Mouse (Mus musculus) neural tube, embryonic 14.5 days (tissue): ENCODE data around the gene Nmrk1. TPM values are rescaled to one million over a fixed set of nuclear protein-coding genes. Genes with fewer than 3 reads are reported as not detected.

ENCODE experiments used
- ATAC-seq: fragments of 200-750 bp; cut with Nextera tagmentation; 2 replicates; pipeline ENCODE4 v1.8.0; 2017; ENCODE audit warnings: low read depth, mild to moderate bottlenecking, moderate TSS enrichment, moderate library complexity
- H3K27ac ChIP-seq: fragments of 300-500 bp; sonication (generic); 2 replicates; pipeline ENCODE4 v1.5.1; 2014; ENCODE audit warnings: low read depth, mild to moderate bottlenecking, control low read depth, low read length, moderate library complexity, mixed read lengths
- H3K27me3 ChIP-seq: fragments of 300-500 bp; sonication (generic); 2 replicates; pipeline ENCODE4 v1.6.1; 2014; ENCODE audit warnings: low read length; ENCODE audit not compliant: control insufficient read depth, insufficient read depth
- H3K36me3 ChIP-seq: fragments of 300-500 bp; sonication (generic); 2 replicates; pipeline ENCODE4 v1.6.1; 2014; ENCODE audit warnings: low read length, mixed read lengths; ENCODE audit not compliant: control insufficient read depth, insufficient read depth
- H3K4me1 ChIP-seq: fragments of 300-500 bp; sonication (generic); 2 replicates; pipeline ENCODE4 v1.6.1; 2014; ENCODE audit warnings: low read length; ENCODE audit not compliant: control insufficient read depth, insufficient read depth
- H3K4me2 ChIP-seq: fragments of 300-500 bp; sonication (generic); 2 replicates; pipeline ENCODE4 v1.6.1; 2014; ENCODE audit warnings: mild to moderate bottlenecking, low read depth, low read length, control low read depth
- H3K4me3 ChIP-seq: fragments of 300-500 bp; sonication (generic); 2 replicates; pipeline ENCODE4 v1.5.1; 2014; ENCODE audit warnings: low read depth, low read length, control low read depth, mixed read lengths
- H3K9ac ChIP-seq: fragments of 300-500 bp; sonication (generic); replicated peaks from 2 replicates; pipeline ENCODE4 v1.6.1; 2014; ENCODE audit warnings: low read depth, mild to moderate bottlenecking, control low read depth, low read length, mixed read lengths
- H3K9me3 ChIP-seq: fragments of 300-500 bp; sonication (generic); 2 replicates; pipeline ENCODE4 v1.6.1; 2016; ENCODE audit warnings: low read length; ENCODE audit not compliant: control insufficient read depth
- WGBS: fragments of 180-500 bp; shearing (Covaris S2); extraction: QIAGEN DNeasy Blood & Tissue Kit; methylation state at CpG from one replicate; pipeline ENCODE4 v1.1.7; 2014; 5-methylcytosine and 5-hydroxymethylcytosine counted together
- polyA plus RNA-seq: library from polyadenylated mRNA; unstranded; fragments of >200 nt; fragmentation: Nextera tagmentation; extraction: Ambion mirVana; gene quantifications from 2 replicates; pipeline ENCODE4 v1.2.1, GENCODE M21; 2014

Nmrk1 gene
- polyA plus RNA-seq, 1 experiment from 2014 or later, result 9.4 TPM

GRCm38 (mm10) chr19:18669551-18669950 lies 37.8 kb downstream of the Nmrk1 start:
- Histone ChIP-seq H3K27me3 (no peaks in the 10 kb centered on the region), H3K9me3 (no peaks in the 10 kb centered on the region), H3K4me2 (no peak overlapping the region), H3K27ac (no peak overlapping the region), H3K4me3 (no peak overlapping the region), H3K9ac (no peak overlapping the region), H3K4me1 (peaks cover 20% of the 10 kb centered on the region), H3K36me3 (no peaks in the 10 kb centered on the region)
- WGBS, result 95% methylated on average over 7 of the region's 7 CpGs
- no peak for ATAC-seq

- ATAC-seq, result peak; percentile 98
Observed at GRCm38 (mm10) chr19:18670608-18671007, 38.9 kb downstream of the Nmrk1 start, which contains the start of gene Carnmt1. TSS of gene Carnmt1 (plus strand) at chr19:18670764.

GRCm38 (mm10) chr19:18671056-18671741 lies 39.4 kb downstream of the Nmrk1 start:
- peak overlapping the region; percentile 55 for H3K9ac ChIP-seq
- H3K27ac ChIP-seq, result peak overlapping the region; percentile 74
- H3K36me3 ChIP-seq, result no peaks in the 10 kb centered on the region
- H3K9me3 ChIP-seq, result no peaks in the 10 kb centered on the region
- no peaks in the 10 kb centered on the region for H3K27me3 ChIP-seq
- WGBS, result under 1% methylated on average over 56 of the region's 64 CpGs
- peak overlapping the region; percentile 75 for H3K4me2 ChIP-seq
- peak; percentile 80 for ATAC-seq
- peak overlapping the region; percentile 78 for H3K4me3 ChIP-seq
- peaks cover 20% of the 10 kb centered on the region for H3K4me1 ChIP-seq

More at GRCm38 (mm10) chr19:18670608-18671007, 38.9 kb downstream of the Nmrk1 start, which contains the start of gene Carnmt1:
- Histone ChIP-seq H3K4me2 (peak within 1 kb of the TSS; percentile 75), H3K27ac (peak within 1 kb of the TSS; percentile 74), H3K4me3 (peak within 1 kb of the TSS; percentile 78), H3K27me3 (no peaks in the 10 kb centered on the region), H3K36me3 (no peaks in the 10 kb centered on the region), H3K4me1 (peaks cover 20% of the 10 kb centered on the region), H3K9ac (peak within 1 kb of the TSS; percentile 55), H3K9me3 (no peaks in the 10 kb centered on the region)
- under 1% methylated on average over 46 of the region's 58 CpGs for WGBS

GRCm38 (mm10) chr19:18672498-18672897 lies 40.7 kb downstream of the Nmrk1 start:
- no peaks in the 10 kb centered on the region for H3K36me3 ChIP-seq
- H3K9ac ChIP-seq, result no peak overlapping the region
- no peak overlapping the region for H3K4me3 ChIP-seq
- no peak overlapping the region for H3K27ac ChIP-seq
- peak overlapping the region; percentile 75; the same call in 1 of the 2 replicates for H3K4me2 ChIP-seq
- no peaks in the 10 kb centered on the region for H3K9me3 ChIP-seq
- 62% methylated on average over 3 of the region's 3 CpGs for WGBS
- ATAC-seq, result no peak
- H3K4me1 ChIP-seq, result peaks cover 20% of the 10 kb centered on the region
- no peaks in the 10 kb centered on the region for H3K27me3 ChIP-seq

- Histone ChIP-seq H3K4me2 (peak overlapping the region; percentile 75), H3K4me3 (no peak overlapping the region), H3K27ac (no peak overlapping the region), H3K9me3 (no peaks in the 10 kb centered on the region), H3K36me3 (no peaks in the 10 kb centered on the region), H3K27me3 (no peaks in the 10 kb centered on the region), H3K9ac (no peak overlapping the region; the same call in 1 of the 2 replicates), H3K4me1 (peaks cover 20% of the 10 kb centered on the region)
- WGBS, result 17% methylated on average over 4 of the region's 4 CpGs
- no peak for ATAC-seq
Observed at GRCm38 (mm10) chr19:18673116-18673515, 41.4 kb downstream of the Nmrk1 start.

- no peaks in the 10 kb centered on the region for H3K36me3 ChIP-seq
- H3K9me3 ChIP-seq, result no peaks in the 10 kb centered on the region
- no peak overlapping the region for H3K27ac ChIP-seq
- 86% methylated on average over 4 of the region's 4 CpGs for WGBS
- no peaks in the 10 kb centered on the region for H3K27me3 ChIP-seq
- H3K9ac ChIP-seq, result no peak overlapping the region
- no peak overlapping the region for H3K4me2 ChIP-seq
- no peak for ATAC-seq
- H3K4me1 ChIP-seq, result no peaks in the 10 kb centered on the region
- no peak overlapping the region for H3K4me3 ChIP-seq
Observed at GRCm38 (mm10) chr19:18682142-18682541, 50.4 kb downstream of the Nmrk1 start.

- Histone ChIP-seq H3K27ac (no peak overlapping the region), H3K4me1 (no peaks in the 10 kb centered on the region), H3K9ac (no peak overlapping the region), H3K27me3 (no peaks in the 10 kb centered on the region), H3K4me2 (no peak overlapping the region), H3K4me3 (no peak overlapping the region), H3K9me3 (no peaks in the 10 kb centered on the region), H3K36me3 (no peaks in the 10 kb centered on the region)
- ATAC-seq, result no peak
- WGBS, result 68% methylated on average over 3 of the region's 3 CpGs
Observed at GRCm38 (mm10) chr19:18687556-18687955, 55.8 kb downstream of the Nmrk1 start.

- WGBS, result 94% methylated on average over 3 of the region's 3 CpGs
- H3K9me3 ChIP-seq, result no peaks in the 10 kb centered on the region
- no peaks in the 10 kb centered on the region for H3K27me3 ChIP-seq
- no peak for ATAC-seq
- H3K4me2 ChIP-seq, result no peak overlapping the region
- no peaks in the 10 kb centered on the region for H3K4me1 ChIP-seq
- no peak overlapping the region for H3K9ac ChIP-seq
- H3K4me3 ChIP-seq, result no peak overlapping the region
- H3K27ac ChIP-seq, result no peak overlapping the region
- peaks cover 4% of the 10 kb centered on the region; the same call in 1 of the 2 replicates for H3K36me3 ChIP-seq
Observed at GRCm38 (mm10) chr19:18692176-18692575, 60.4 kb downstream of the Nmrk1 start.

GRCm38 (mm10) chr19:18692768-18693167 lies 61.0 kb downstream of the Nmrk1 start:
- H3K36me3 ChIP-seq, result peaks cover 4% of the 10 kb centered on the region; the same call in 1 of the 2 replicates
- H3K27ac ChIP-seq, result no peak overlapping the region
- 97% methylated on average over 2 of the region's 2 CpGs for WGBS
- H3K27me3 ChIP-seq, result no peaks in the 10 kb centered on the region
- H3K4me1 ChIP-seq, result no peaks in the 10 kb centered on the region
- ATAC-seq, result no peak
- no peaks in the 10 kb centered on the region for H3K9me3 ChIP-seq
- H3K4me2 ChIP-seq, result no peak overlapping the region
- no peak overlapping the region for H3K4me3 ChIP-seq
- no peak overlapping the region for H3K9ac ChIP-seq
